Mouse (Mus musculus): Measurements from ENCODE around the gene Nnmt. TPM values are rescaled to one million over a fixed set of nuclear protein-coding genes. Genes with fewer than 3 reads are reported as not detected.

Nnmt gene
- total RNA-seq, 2 experiments from 2014 or later: 24.5 to 55.3 TPM

- no peak for DNase-seq (ENCODE audit: low spot score in 2 of 2)
These were observed 32.2 kb upstream of the Nnmt start for GRCm38 (mm10) chr9:48637161-48637560.

DNA sequence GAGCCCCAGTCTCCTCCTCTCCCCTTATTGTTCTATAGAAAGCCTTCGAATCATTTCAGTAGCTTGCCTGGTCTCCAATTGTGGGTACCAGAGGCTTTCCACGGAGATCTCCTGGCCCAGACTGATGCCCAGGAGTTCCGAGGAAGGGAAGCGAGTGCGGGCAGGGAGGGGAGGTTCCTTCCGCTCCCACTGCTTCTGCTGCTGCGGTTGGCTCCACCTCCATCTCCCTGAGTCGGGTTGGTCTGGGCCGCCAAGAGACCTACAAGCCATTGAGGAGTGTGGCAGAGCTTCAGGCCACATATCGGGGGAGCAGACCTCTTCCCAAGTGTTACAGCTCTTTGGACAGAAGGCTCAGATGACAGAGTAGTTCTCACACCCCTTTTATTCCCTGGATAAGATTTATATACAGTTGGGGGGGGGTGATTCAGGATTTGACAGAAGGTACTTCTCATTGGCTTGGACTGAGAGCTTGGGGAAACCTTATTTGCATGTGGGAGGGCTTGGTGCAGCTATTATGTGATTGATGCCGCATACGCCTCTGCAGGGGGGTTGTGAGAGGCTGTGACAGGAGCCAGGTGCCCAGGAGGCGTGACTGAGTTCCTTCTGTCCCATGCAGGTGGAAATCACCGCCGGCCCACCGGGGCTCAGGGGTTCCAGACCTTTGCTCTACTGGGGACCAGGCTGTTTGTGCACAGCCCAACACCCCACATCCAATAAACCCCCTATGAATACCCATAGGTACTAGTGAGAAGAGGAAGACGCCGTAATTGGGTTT lies 30.8 kb upstream of the Nnmt start:
- DNase-seq (ENCODE audit: low spot score in 2 of 2): no peak

DNA sequence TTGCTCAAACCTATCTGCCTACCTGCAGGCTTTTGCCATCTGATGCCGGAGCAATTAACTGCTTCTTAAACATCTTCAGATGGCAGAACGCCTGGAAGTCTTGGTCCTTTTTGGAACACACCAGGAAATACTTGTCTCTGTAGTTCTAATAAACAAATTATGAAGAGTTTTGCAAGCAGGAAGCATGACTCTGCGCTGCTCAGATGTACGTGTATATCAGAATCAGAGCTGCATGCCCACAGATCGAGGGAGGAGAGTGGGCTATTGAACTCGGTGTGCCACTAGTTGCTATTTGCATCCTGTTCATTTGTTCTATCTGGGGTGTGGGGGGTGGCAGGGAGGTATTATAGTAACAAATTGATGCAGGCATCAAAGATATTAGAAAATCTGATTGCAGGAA lies 28.2 kb upstream of the Nnmt start:
- no peak for DNase-seq (ENCODE audit: low spot score in 2 of 2)

DNA sequence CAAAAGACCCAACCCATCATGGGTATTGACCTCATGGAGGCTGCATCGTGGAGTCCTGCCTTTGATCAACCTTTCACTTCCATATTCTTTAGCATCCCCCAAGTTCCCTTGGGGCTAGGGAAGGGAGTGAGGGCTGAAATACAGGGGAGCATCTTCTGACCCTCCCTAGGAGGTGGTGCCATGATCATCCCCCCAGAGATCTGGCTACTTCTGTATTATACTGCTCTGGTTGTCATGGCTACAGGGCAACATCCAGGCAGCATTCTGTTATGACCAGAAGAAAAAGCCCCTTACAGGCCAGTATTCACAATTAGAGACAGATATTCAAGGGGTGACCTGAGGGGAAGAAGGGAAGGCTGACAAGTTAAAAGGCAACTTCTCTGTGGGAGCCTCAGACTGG lies 14.3 kb upstream of the Nnmt start:
- DNase-seq (ENCODE audit: low spot score in 2 of 2): no peak

DNA sequence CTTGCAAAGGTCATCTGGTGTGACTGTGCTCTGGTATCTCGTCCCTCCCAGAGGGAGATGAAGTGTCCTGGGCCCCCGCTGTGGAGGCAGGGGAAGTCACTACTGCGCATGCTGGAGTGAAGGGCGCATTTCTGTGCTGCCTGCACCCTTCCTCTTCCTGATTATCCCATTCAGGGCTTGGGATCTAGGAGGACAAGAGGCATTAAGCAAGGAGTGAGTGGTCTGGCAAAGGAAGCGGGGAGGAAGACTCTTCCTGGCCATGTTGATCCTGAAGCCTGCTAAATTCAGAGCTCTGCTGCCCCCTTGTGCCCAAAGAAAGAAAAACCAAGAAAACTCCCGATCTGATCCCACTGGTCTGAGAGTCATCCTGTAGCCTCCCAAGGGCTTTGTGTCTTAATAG lies 13.6 kb upstream of the Nnmt start:
- DNase-seq (ENCODE audit: low spot score in 2 of 2): peak; percentile 54 to 64

DNA sequence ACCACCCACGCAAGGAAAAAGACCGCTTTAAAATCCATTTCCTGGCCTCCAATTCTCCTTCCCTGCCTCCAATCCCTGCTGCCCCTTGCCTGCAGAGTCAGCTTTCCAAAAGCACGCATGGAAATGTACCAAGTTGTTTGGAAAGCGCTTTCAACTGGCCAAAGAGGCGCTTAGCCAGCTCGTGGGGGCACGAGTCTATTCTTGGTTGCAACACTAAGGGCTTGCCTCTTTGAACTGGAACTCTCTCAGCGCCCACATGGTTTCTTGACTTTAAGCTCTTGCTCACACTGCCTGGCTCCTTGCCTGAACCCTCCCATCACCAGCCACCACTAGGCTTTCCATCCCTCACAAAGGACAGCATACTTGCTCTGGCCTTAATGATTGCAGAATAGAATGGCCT lies 13.2 kb upstream of the Nnmt start:
- peak; percentile 5 to 51 for DNase-seq (ENCODE audit: low spot score in 2 of 2)

- DNase-seq (ENCODE audit: low spot score in 2 of 2): no peak
These were observed 12.6 kb upstream of the Nnmt start for GRCm38 (mm10) chr9:48617511-48618010.

DNA sequence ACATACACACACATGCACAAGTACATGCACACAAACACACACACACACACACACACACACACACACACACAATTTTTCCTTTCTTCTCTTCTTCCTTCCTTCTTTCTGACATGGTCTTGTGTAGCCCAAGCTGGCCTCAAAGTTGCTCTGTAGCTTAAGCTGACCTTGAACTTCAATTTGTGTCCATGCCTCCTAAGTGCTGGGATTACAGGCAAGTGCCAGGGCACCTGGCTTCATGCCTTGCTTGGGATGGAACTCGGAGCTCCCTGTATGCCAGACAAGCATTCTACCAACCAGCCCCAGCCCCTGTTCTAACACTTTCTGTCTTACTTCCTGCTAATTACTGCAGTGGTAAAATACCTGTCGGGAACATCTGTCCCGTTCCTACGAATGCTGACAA lies 8.3 kb upstream of the Nnmt start:
- DNase-seq (ENCODE audit: low spot score in 2 of 2): no peak

- no peak for DNase-seq (ENCODE audit: low spot score in 2 of 2)
These were observed 7.6 kb upstream of the Nnmt start for GRCm38 (mm10) chr9:48612542-48612941.

- DNase-seq (ENCODE audit: low spot score in 2 of 2): no peak
These were observed 6.1 kb upstream of the Nnmt start for GRCm38 (mm10) chr9:48611032-48611431.

GRCm38 (mm10) chr9:48609734-48610133 lies 4.8 kb upstream of the Nnmt start:
- no peak for DNase-seq (ENCODE audit: low spot score in 2 of 2)

- DNase-seq (ENCODE audit: low spot score in 2 of 2): no peak
These were observed 2.5 kb upstream of the Nnmt start for GRCm38 (mm10) chr9:48607417-48607816.

DNA sequence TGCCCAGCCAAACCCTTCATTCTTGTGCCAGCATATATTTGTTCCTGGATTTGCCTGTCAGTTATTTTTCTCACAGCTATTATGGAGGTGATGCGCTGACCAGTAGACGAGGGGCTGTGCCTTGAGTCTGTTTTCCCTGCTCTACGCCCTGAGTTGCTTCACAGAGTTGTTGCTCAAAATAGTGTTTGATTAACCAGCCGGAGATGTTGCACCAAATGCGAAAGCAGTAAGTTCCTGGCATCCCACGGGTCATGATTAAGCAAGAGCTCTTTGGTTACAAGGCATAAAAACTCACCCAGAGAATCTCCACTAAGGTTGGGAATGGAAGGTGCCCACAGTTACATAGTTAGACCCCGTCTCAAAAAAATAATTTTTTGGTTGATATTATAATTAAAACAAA lies 1.2 kb upstream of the Nnmt start:
- no peak for DNase-seq (ENCODE audit: low spot score in 2 of 2)

GRCm38 (mm10) chr9:48605697-48606096 lies 744 bp upstream of the Nnmt start:
- no peak for DNase-seq (ENCODE audit: low spot score in 2 of 2)

GRCm38 (mm10) chr9:48604226-48604625 lies 727 bp downstream of the Nnmt start:
- DNase-seq (ENCODE audit: low spot score in 2 of 2): no peak

DNA sequence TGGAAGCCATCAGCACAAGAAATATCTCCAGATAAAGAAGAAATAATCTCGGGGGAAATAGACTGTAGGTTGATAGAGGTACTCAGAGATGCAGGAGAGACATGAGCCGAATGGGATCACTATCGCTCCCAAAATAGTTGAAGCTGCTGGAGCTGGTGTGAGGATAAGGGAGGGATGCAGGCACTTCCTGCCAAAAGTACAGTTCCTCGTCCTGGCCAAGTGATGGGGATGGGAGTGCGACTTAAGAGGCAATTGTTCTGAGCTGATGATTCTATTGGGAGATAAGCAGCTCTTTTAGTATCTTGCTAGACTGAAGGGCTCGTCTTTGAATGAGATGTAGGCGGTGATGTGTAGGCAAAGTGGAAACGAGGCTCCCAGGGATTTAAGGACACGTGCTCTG lies 4.1 kb downstream of the Nnmt start:
- no peak for DNase-seq (ENCODE audit: low spot score in 2 of 2)

GRCm38 (mm10) chr9:48600066-48600465 lies 4.9 kb downstream of the Nnmt start:
- DNase-seq (ENCODE audit: low spot score in 2 of 2): no peak

GRCm38 (mm10) chr9:48597494-48597893 lies 7.5 kb downstream of the Nnmt start:
- no peak for DNase-seq (ENCODE audit: low spot score in 2 of 2)

DNA sequence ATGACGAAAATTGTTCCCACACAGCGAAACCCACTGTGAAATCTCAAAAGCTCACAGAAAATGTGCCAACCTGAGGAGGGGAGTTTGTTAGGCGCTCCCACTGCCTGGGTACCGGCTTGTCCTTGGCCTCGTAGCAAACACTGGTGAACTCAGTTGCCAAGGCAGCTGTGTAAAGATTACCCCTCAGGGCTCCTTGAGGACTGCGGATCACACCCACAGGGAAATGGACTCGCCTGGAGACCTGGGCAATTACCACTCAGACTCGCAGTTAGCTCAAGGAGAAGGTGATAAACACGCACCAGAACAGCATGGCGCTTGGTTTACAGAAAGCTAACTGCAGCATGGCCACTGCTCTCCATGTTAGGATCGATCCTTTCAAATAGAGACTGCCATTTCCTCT lies 8.0 kb downstream of the Nnmt start:
- no peak for DNase-seq (ENCODE audit: low spot score in 2 of 2)

DNA sequence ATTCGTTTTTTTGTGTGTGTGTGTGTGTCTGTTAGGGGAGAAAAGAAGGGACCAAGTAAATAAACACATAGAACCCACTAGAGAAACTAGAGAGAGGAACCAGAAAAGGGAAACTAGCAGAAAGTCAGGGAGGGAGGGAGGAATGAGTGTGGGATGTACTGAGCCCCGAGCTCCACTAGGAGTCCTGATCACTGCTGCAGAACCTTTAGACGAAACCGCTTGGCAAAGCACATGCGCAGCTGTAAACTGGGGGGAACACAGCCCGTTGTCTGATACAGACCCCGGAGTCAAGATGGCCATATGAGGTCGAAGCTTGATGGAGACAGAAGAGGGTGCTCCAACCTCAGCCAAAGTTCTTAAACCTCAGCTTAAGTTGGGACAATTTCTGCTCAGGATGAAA lies 11.0 kb downstream of the Nnmt start:
- DNase-seq (ENCODE audit: low spot score in 2 of 2): no peak

DNA sequence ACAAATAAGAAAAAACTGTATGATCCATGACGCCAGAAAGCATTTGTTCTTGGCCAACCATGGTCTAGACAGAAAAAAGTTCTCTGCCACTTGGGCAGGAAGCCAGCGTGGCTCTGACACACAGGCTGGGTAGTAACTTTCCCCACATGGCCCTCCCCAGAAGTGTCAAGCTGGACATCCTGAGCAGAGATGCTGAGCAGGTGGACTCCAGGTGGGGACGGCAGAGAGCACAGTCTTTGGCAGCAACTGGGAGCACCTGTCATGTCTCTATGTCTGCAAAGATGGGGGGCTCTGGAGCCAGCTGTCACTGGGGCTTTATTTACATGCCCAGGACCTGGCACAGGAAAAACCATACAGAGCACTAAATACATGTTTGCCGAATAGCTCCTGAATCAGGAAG lies 14.3 kb downstream of the Nnmt start:
- DNase-seq (ENCODE audit: low spot score in 2 of 2): no peak

GRCm38 (mm10) chr9:48586332-48586731 lies 18.6 kb downstream of the Nnmt start:
- DNase-seq (ENCODE audit: low spot score in 2 of 2): peak; percentile 31 to 64

GRCm38 (mm10) chr9:48580808-48581207 lies 24.1 kb downstream of the Nnmt start:
- DNase-seq (ENCODE audit: low spot score in 2 of 2): no peak
